Comparison of ENCODE assay signal across 22 mouse cellular contexts in genomic region chr3:41620971-41621370, GRCm38 (mm10).
A peak's percentile ranks its signal among the peaks of the same experiment; 100 is the strongest.
DNase-seq lines count a peak whose midpoint lies in the region; ATAC-seq and TF ChIP-seq lines count a peak whose summit lies in the region.
"Had no signal": no experiment of that assay in that cellular context is flagged by ENCODE, and none has a peak within 500 bp of the region (broad histone marks: within the 10 kb centered on the region; RNA-seq: fewer than 3 reads in every experiment).

No protein-coding gene starts in this region.

- no peak for TF ChIP-seq POLR2A in liver, adult 2 months (IDR thresholded peaks at IDR 0.05; ENCODE audit: extremely low read depth, insufficient read depth, low read length)

- no peak overlapping the region for H3K27ac ChIP-seq in intestine, postnatal 0 days (ENCODE audit: low read depth, low read length)
- no peak overlapping the region for H3K27ac ChIP-seq in intestine, embryonic 15.5 days
- no peak overlapping the region for H3K27ac ChIP-seq in kidney, embryonic 14.5 days (ENCODE audit: low read depth, low read length)
- no peak overlapping the region for H3K27ac ChIP-seq in liver, adult 2 months (replicated peaks; ENCODE audit: insufficient read depth, low read depth, low read length)
- H3K27ac ChIP-seq in liver, postnatal 0 days (ENCODE audit: low read depth), result no peak overlapping the region
- H3K27ac ChIP-seq: forebrain, embryonic 10.5 days; forebrain, embryonic 13.5 days; heart, adult 2 months; heart, embryonic 10.5 days; heart, embryonic 13.5 days had no signal

- peak; percentile 56 to 57 for DNase-seq in kidney, adult 8-10 months
- peak; percentile 67 for DNase-seq in liver, adult 2 months (ENCODE audit: extremely low read depth, low read depth, low spot score)
- DNase-seq in liver, postnatal 0 days, result no peak
- no peak for DNase-seq in left cerebral cortex, postnatal 4 days
- DNase-seq: adrenal gland, postnatal 10 days; adrenal gland, postnatal 36 days; cerebellum, adult 18-20 months; cerebellum, adult 9-10 months; cerebellum, postnatal 14 days; gastrocnemius, postnatal 10 days; gastrocnemius, postnatal 36 days; heart, adult 2 months; heart, postnatal 14 days; heart, postnatal 4 days had no signal

- H3K9ac ChIP-seq in intestine, postnatal 0 days (ENCODE audit: low read depth, low read length), result no peak overlapping the region
- no peak overlapping the region for H3K9ac ChIP-seq in intestine, embryonic 15.5 days
- no peak overlapping the region for H3K9ac ChIP-seq in kidney, embryonic 14.5 days (ENCODE audit: low read depth, low read length)
- no peak overlapping the region for H3K9ac ChIP-seq in liver, adult 2 months (ENCODE audit: low read depth, low read length)
- H3K9ac ChIP-seq in liver, postnatal 0 days (replicated peaks), result no peak overlapping the region
- H3K9ac ChIP-seq: forebrain, embryonic 13.5 days; heart, embryonic 13.5 days had no signal

- no peaks in the 10 kb centered on the region for H3K27me3 ChIP-seq in intestine, postnatal 0 days (replicated peaks; ENCODE audit: control insufficient read depth, insufficient read depth, low read length)
- no peaks in the 10 kb centered on the region for H3K27me3 ChIP-seq in intestine, embryonic 15.5 days (replicated peaks)
- no peaks in the 10 kb centered on the region for H3K27me3 ChIP-seq in kidney, embryonic 14.5 days (ENCODE audit: control insufficient read depth, insufficient read depth, low read length)
- H3K27me3 ChIP-seq in liver, adult 2 months (ENCODE audit: control insufficient read depth, insufficient read depth, low read length), result no peaks in the 10 kb centered on the region
- no peaks in the 10 kb centered on the region for H3K27me3 ChIP-seq in liver, postnatal 0 days (ENCODE audit: insufficient read depth, low read length)
- H3K27me3 ChIP-seq: forebrain, embryonic 13.5 days; heart, embryonic 13.5 days had no signal

- 0 out of 2 replicates have a peak, but pooled peaks have one; percentile 47 for ATAC-seq in intestine, postnatal 0 days
- ATAC-seq in intestine, embryonic 15.5 days, result no peak
- no peak for ATAC-seq in kidney, embryonic 14.5 days (ENCODE audit: low FRiP score, low TSS enrichment)
- ATAC-seq in liver, postnatal 0 days, result no peak
- ATAC-seq: forebrain, embryonic 13.5 days; forebrain, embryonic 16.5 days had no signal

- TF ChIP-seq CTCF in intestine, postnatal 0 days (IDR thresholded peaks at IDR 0.05; ENCODE audit: low read depth), result no peak
- no peak for TF ChIP-seq CTCF in liver, adult 2 months (IDR thresholded peaks at IDR 0.05; ENCODE audit: low read depth, low read length)
- no peak for TF ChIP-seq CTCF in liver, postnatal 0 days (IDR thresholded peaks at IDR 0.05; ENCODE audit: low read depth)

- no peak overlapping the region for H3K4me3 ChIP-seq in intestine, postnatal 0 days (ENCODE audit: low read depth, low read length)
- no peak overlapping the region for H3K4me3 ChIP-seq in intestine, embryonic 15.5 days (replicated peaks)
- H3K4me3 ChIP-seq in kidney, embryonic 14.5 days (ENCODE audit: low read length), result no peak overlapping the region
- H3K4me3 ChIP-seq in liver, adult 2 months (ENCODE audit: insufficient read depth, low read depth, low read length), result no peak overlapping the region
- no peak overlapping the region for H3K4me3 ChIP-seq in liver, postnatal 0 days (ENCODE audit: low read depth, low read length)
- H3K4me3 ChIP-seq: forebrain, embryonic 10.5 days; forebrain, embryonic 13.5 days; heart, adult 2 months; heart, embryonic 10.5 days; heart, embryonic 13.5 days had no signal

- H3K9me3 ChIP-seq in intestine, postnatal 0 days (ENCODE audit: control insufficient read depth), result no peaks in the 10 kb centered on the region
- no peaks in the 10 kb centered on the region for H3K9me3 ChIP-seq in intestine, embryonic 15.5 days
- H3K9me3 ChIP-seq in kidney, embryonic 14.5 days (ENCODE audit: control insufficient read depth, low read length), result no peaks in the 10 kb centered on the region
- no peaks in the 10 kb centered on the region for H3K9me3 ChIP-seq in liver, postnatal 0 days (ENCODE audit: low read length)
- H3K9me3 ChIP-seq: forebrain, embryonic 10.5 days; forebrain, embryonic 13.5 days; heart, embryonic 10.5 days; heart, embryonic 13.5 days had no signal

- no peaks in the 10 kb centered on the region for H3K4me1 ChIP-seq in intestine, postnatal 0 days (replicated peaks; ENCODE audit: control insufficient read depth, insufficient read depth, low read length)
- no peaks in the 10 kb centered on the region for H3K4me1 ChIP-seq in intestine, embryonic 15.5 days (replicated peaks)
- H3K4me1 ChIP-seq in kidney, embryonic 14.5 days (ENCODE audit: control insufficient read depth, insufficient read depth, low read length), result no peaks in the 10 kb centered on the region
- no peaks in the 10 kb centered on the region; the same call in 1 of the 2 replicates for H3K4me1 ChIP-seq in liver, adult 2 months (ENCODE audit: control insufficient read depth, insufficient read depth, low read length)
- H3K4me1 ChIP-seq in liver, postnatal 0 days (ENCODE audit: insufficient read depth), result no peaks in the 10 kb centered on the region
- H3K4me1 ChIP-seq: forebrain, embryonic 10.5 days; heart, embryonic 10.5 days; heart, embryonic 13.5 days had no signal

- H3K4me2 ChIP-seq in intestine, postnatal 0 days (replicated peaks; ENCODE audit: low read depth), result no peak overlapping the region
- H3K4me2 ChIP-seq in intestine, embryonic 15.5 days (replicated peaks), result no peak overlapping the region
- no peak overlapping the region for H3K4me2 ChIP-seq in kidney, embryonic 14.5 days (replicated peaks; ENCODE audit: low read depth, low read length)
- H3K4me2 ChIP-seq in liver, postnatal 0 days (ENCODE audit: low read depth, low read length), result no peak overlapping the region
- H3K4me2 ChIP-seq: forebrain, embryonic 13.5 days; heart, embryonic 13.5 days had no signal

- no peaks in the 10 kb centered on the region for H3K36me3 ChIP-seq in intestine, postnatal 0 days (ENCODE audit: control insufficient read depth, insufficient read depth)
- H3K36me3 ChIP-seq in intestine, embryonic 15.5 days, result no peaks in the 10 kb centered on the region
- 0 out of 2 replicates have a peak, but pooled peaks cover 3% of the 10 kb centered on the region for H3K36me3 ChIP-seq in kidney, embryonic 14.5 days (ENCODE audit: control insufficient read depth, insufficient read depth, low read length)
- peaks cover 3% of the 10 kb centered on the region; the same call in 1 of the 2 replicates for H3K36me3 ChIP-seq in liver, adult 2 months (ENCODE audit: control insufficient read depth, insufficient read depth, low read length)
- H3K36me3 ChIP-seq in liver, postnatal 0 days (replicated peaks; ENCODE audit: insufficient read depth, low read length), result peaks cover 2% of the 10 kb centered on the region; the same call in 1 of the 2 replicates

- no peak for TF ChIP-seq EP300 in liver, postnatal 0 days (IDR thresholded peaks at IDR 0.05; ENCODE audit: low read depth)

- 54% methylated on average over 7 of the region's 7 CpGs for WGBS in intestine, postnatal 0 days
- 79% methylated on average over 7 of the region's 7 CpGs for WGBS in intestine, embryonic 15.5 days
- WGBS in kidney, embryonic 14.5 days, result 82% methylated on average over 7 of the region's 7 CpGs
- 47% methylated on average over 7 of the region's 7 CpGs for WGBS in liver, adult 2 months
- 75% methylated on average over 7 of the region's 7 CpGs for WGBS in liver, postnatal 0 days (ENCODE audit: insufficient replicate concordance)

- intact Hi-C loops in left cerebral cortex, postnatal 4 days (cut with DNase I), result no loop called here

- H3K79me2 ChIP-seq in liver, adult 2 months (ENCODE audit: control insufficient read depth, insufficient read depth, low read length), result no peaks in the 10 kb centered on the region

Comparison
In these comparisons a context has a peak if more than half of its experiments do, and no peak if none do; other contexts are left out.
1. DNase-seq: peak in kidney, adult 8-10 months (2 of 2) and liver, adult 2 months (single experiment); none in liver, postnatal 0 days (single experiment) and left cerebral cortex, postnatal 4 days (single experiment).